Mouse (Mus musculus) embryonic facial prominence, embryonic 10.5 days (tissue): Measurements from ENCODE around the gene Olfr1469. TPM values are rescaled to one million over a fixed set of nuclear protein-coding genes. Genes with fewer than 3 reads are reported as not detected.
"Not testable (repeated sequence)": the region's sequence is repeated elsewhere in the genome, so short reads cannot be mapped to it uniquely, and the experiment has no call there.

ENCODE experiments used
- DNase-seq: peaks from one replicate; pipeline ENCODE4 v3.0.0-alpha.2; 2017; ENCODE audit warnings: low spot score
- H3K27ac ChIP-seq: fragments of 300-500 bp; sonication (generic); replicated peaks from 2 replicates; pipeline ENCODE4 v1.5.1; 2016; ENCODE audit warnings: mild to moderate bottlenecking
- H3K27me3 ChIP-seq: fragments of 300-500 bp; sonication (generic); replicated peaks from 2 replicates; pipeline ENCODE4 v1.6.1; 2016; ENCODE audit warnings: low read depth, mild to moderate bottlenecking; ENCODE audit not compliant: poor library complexity, severe bottlenecking
- H3K36me3 ChIP-seq: fragments of 300-500 bp; sonication (generic); replicated peaks from 2 replicates; pipeline ENCODE4 v1.6.1; 2016; ENCODE audit warnings: mild to moderate bottlenecking, moderate library complexity
- H3K4me1 ChIP-seq: fragments of 300-500 bp; sonication (generic); 2 replicates; pipeline ENCODE4 v1.6.1; 2016
- H3K4me3 ChIP-seq: fragments of 300-500 bp; sonication (generic); 2 replicates; pipeline ENCODE4 v1.5.1; 2016; ENCODE audit warnings: mild to moderate bottlenecking, moderate library complexity
- H3K9me3 ChIP-seq: fragments of 300-500 bp; sonication (generic); 2 replicates; pipeline ENCODE4 v1.6.1; 2016; ENCODE audit warnings: mild to moderate bottlenecking
- WGBS: fragments of 180-500 bp; shearing (Covaris S2); methylation state at CpG from one replicate; pipeline ENCODE4 v1.1.7; 2016; 5-methylcytosine and 5-hydroxymethylcytosine counted together
- polyA plus RNA-seq: library from polyadenylated mRNA; unstranded; fragments of >200 nt; fragmentation: Nextera tagmentation; extraction: Ambion mirVana; gene quantifications from 2 replicates; pipeline ENCODE4 v1.2.1, GENCODE M21; 2016

The Olfr1469 gene
- polyA plus RNA-seq = not detected in 2 replicates

DNA sequence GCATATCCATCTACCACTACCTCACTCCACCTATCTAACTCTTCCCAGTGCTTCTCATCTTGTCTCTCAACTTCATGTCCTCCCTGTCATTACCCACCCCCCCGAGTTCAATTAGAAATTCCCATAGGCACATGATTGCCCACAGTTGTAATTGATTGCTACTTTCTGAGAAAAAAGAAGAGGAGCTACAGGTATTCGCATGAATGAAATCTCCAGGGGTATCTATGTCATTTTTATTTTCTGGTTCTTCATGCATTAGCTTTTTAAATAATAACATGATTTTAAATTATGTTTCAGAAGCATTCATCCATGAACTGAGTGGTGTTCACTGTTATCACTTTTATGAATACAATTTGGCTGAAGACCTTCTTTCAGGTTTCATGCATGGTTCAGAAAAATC is at the start of gene Olfr1469:
Gene Olfr1469 (plus strand): TSS at position 301 of the 400 bp plus-strand sequence.
- 76% methylated on average over 2 of the region's 2 CpGs for WGBS
- Histone ChIP-seq H3K36me3 (no peaks in the 10 kb centered on the region), H3K4me3 (no peak within 1 kb of the TSS), H3K27me3 (no peaks in the 10 kb centered on the region), H3K9me3 (peaks cover 27% of the 10 kb centered on the region), H3K4me1 (no peaks in the 10 kb centered on the region), H3K27ac (no peak within 1 kb of the TSS)
- DNase-seq = no peak

- Histone ChIP-seq H3K36me3 (no peaks in the 10 kb centered on the region), H3K27ac (no peak within 1 kb of the TSS), H3K4me1 (no peaks in the 10 kb centered on the region), H3K9me3 (peaks cover 24% of the 10 kb centered on the region; the same call in 1 of the 2 replicates), H3K4me3 (no peak within 1 kb of the TSS), H3K27me3 (no peaks in the 10 kb centered on the region)
- DNase-seq = no peak
- WGBS = 74% methylated on average over 2 of the region's 2 CpGs
Observed at GRCm38 (mm10) chr19:13361936-13362335, 45.7 kb upstream of the Olfr1469 start, which contains the start of gene Olfr1467. Olfr1467 (plus strand) TSS chr19:13362236.

- not testable (repeated sequence) for H3K27ac ChIP-seq, H3K36me3 ChIP-seq, H3K4me3 ChIP-seq, DNase-seq, H3K4me1 ChIP-seq, H3K27me3 ChIP-seq
- 78% methylated on average over 2 of the region's 2 CpGs for WGBS
- peaks cover 14% of the 10 kb centered on the region; the same call in 1 of the 2 replicates for H3K9me3 ChIP-seq
Observed at GRCm38 (mm10) chr19:13443109-13443508, 35.5 kb downstream of the Olfr1469 start, which contains the start of gene Olfr1471. Olfr1471 (plus strand) TSS chr19:13443409.

DNA sequence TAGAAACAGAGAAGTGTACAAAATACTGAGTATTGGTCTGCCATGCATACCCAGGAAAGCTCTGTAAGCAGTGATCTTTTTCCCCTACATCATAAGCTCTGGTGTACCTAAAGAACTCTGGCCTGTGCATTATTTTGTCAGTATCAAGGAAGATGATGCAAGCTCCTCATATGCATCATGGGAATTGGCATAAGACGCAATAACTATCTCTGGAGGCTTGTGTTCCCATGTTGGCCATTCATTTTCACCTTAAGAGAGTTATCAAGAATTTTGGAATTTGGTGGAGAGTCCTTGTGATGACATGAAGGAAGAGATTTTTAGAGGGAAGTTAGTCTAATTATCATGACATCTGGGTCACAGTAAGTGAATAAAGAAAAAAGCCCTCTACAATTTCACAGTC is 48.3 kb downstream of the Olfr1469 start, which contains the start of gene Olfr1472:
Gene Olfr1472 (minus strand): TSS at position 101 of the 400 bp plus-strand sequence.
- 92% methylated on average over 1 of the region's 1 CpGs for WGBS
- H3K4me3 ChIP-seq = no peak within 1 kb of the TSS
- no peak within 1 kb of the TSS for H3K27ac ChIP-seq
- no peak for DNase-seq
- peaks cover 23% of the 10 kb centered on the region; the same call in 1 of the 2 replicates for H3K9me3 ChIP-seq
- no peaks in the 10 kb centered on the region for H3K4me1 ChIP-seq
- no peaks in the 10 kb centered on the region for H3K36me3 ChIP-seq
- no peaks in the 10 kb centered on the region for H3K27me3 ChIP-seq

Other genes starting within 250 kb of the Olfr1469 start
- not detected in 2 replicates for gene Olfr1461, start 244.8 kb upstream of the Olfr1469 start, polyA plus RNA-seq
- not detected in 2 replicates for gene Olfr1462, start 222.1 kb upstream of the Olfr1469 start, polyA plus RNA-seq
- gene Olfr1463, start 176.5 kb upstream of the Olfr1469 start, polyA plus RNA-seq = not detected in 2 replicates
- gene Olfr1465, start 92.3 kb upstream of the Olfr1469 start, polyA plus RNA-seq = not detected in 2 replicates
- gene Olfr1466, start 69.0 kb upstream of the Olfr1469 start, polyA plus RNA-seq = not detected in 2 replicates
- gene Olfr1467, start 45.6 kb upstream of the Olfr1469 start, polyA plus RNA-seq = not detected in 2 replicates
- not detected in 2 replicates for gene Olfr1471, start 35.6 kb downstream of the Olfr1469 start, polyA plus RNA-seq
- gene Olfr1472, start 48.2 kb downstream of the Olfr1469 start, polyA plus RNA-seq = not detected in 2 replicates
- gene Olfr1474, start 61.7 kb downstream of the Olfr1469 start, polyA plus RNA-seq = not detected in 2 replicates
- not detected in 2 replicates for gene Olfr1475, start 72.3 kb downstream of the Olfr1469 start, polyA plus RNA-seq
- gene Olfr1477, start 92.7 kb downstream of the Olfr1469 start, polyA plus RNA-seq = not detected in 2 replicates
- not detected in 2 replicates for gene Olfr1480, start 120.1 kb downstream of the Olfr1469 start, polyA plus RNA-seq
- not detected in 2 replicates for gene Olfr1484, start 175.7 kb downstream of the Olfr1469 start, polyA plus RNA-seq
- not detected in 2 replicates for gene Olfr1487, start 209.5 kb downstream of the Olfr1469 start, polyA plus RNA-seq
- not detected in 2 replicates for gene Olfr1489, start 223.8 kb downstream of the Olfr1469 start, polyA plus RNA-seq
- gene Olfr1490, start 243.2 kb downstream of the Olfr1469 start, polyA plus RNA-seq = not detected in 2 replicates